Mouse (Mus musculus): Measurements from ENCODE around the gene Procr.

Gene Procr

GRCm38 (mm10) chr2:155755746-155756145, 4.8 kb downstream of the Procr start:
- DNase-seq (ENCODE audit: low spot score): no peak

GRCm38 (mm10) chr2:155756855-155757566, 6.1 kb downstream of the Procr start:
- no peak for DNase-seq (ENCODE audit: low spot score)

- DNase-seq (ENCODE audit: low spot score): peak; percentile 59
Measured at GRCm38 (mm10) chr2:155764679-155765418, 13.9 kb downstream of the Procr start.

GRCm38 (mm10) chr2:155773664-155774063, 22.7 kb downstream of the Procr start:
- DNase-seq (ENCODE audit: low spot score): no peak

GRCm38 (mm10) chr2:155774261-155774926, 23.5 kb downstream of the Procr start:
- no peak for DNase-seq (ENCODE audit: low spot score)

- no peak for DNase-seq (ENCODE audit: low spot score)
Measured at GRCm38 (mm10) chr2:155774927-155775684, 24.2 kb downstream of the Procr start, which contains the start of gene Mmp24. TSS of gene Mmp24 (plus strand) at chr2:155775342.

GRCm38 (mm10) chr2:155775685-155776263, 24.9 kb downstream of the Procr start:
- DNase-seq (ENCODE audit: low spot score): no peak

- DNase-seq (ENCODE audit: low spot score): no peak
Measured at GRCm38 (mm10) chr2:155776824-155777687, 26.1 kb downstream of the Procr start.

- no peak for DNase-seq (ENCODE audit: low spot score)
Measured at GRCm38 (mm10) chr2:155777688-155777985, 26.7 kb downstream of the Procr start.

GRCm38 (mm10) chr2:155778004-155778403, 27.1 kb downstream of the Procr start:
- DNase-seq (ENCODE audit: low spot score): no peak

- DNase-seq (ENCODE audit: low spot score): no peak
Measured at GRCm38 (mm10) chr2:155779066-155779465, 28.1 kb downstream of the Procr start.

GRCm38 (mm10) chr2:155779506-155779905, 28.6 kb downstream of the Procr start:
- DNase-seq (ENCODE audit: low spot score): no peak

GRCm38 (mm10) chr2:155784534-155784933, 33.6 kb downstream of the Procr start:
- DNase-seq (ENCODE audit: low spot score): no peak

GRCm38 (mm10) chr2:155786905-155787304, 36.0 kb downstream of the Procr start:
- DNase-seq (ENCODE audit: low spot score): no peak

- DNase-seq (ENCODE audit: low spot score): no peak
Measured at GRCm38 (mm10) chr2:155787949-155788931, 37.3 kb downstream of the Procr start.

- no peak for DNase-seq (ENCODE audit: low spot score)
Measured at GRCm38 (mm10) chr2:155792899-155793298, 42.0 kb downstream of the Procr start.

- DNase-seq (ENCODE audit: low spot score): no peak
Measured at GRCm38 (mm10) chr2:155794674-155795445, 43.9 kb downstream of the Procr start.

GRCm38 (mm10) chr2:155798613-155799012, 47.7 kb downstream of the Procr start:
- DNase-seq (ENCODE audit: low spot score): no peak

- DNase-seq (ENCODE audit: low spot score): no peak
Measured at GRCm38 (mm10) chr2:155802761-155803160, 51.8 kb downstream of the Procr start.

All from layer of hippocampus, adult 9-10 months (tissue).